Mouse (Mus musculus): ENCODE data around the gene Serpinb6b. TPM values are rescaled to one million over a fixed set of nuclear protein-coding genes. Genes with fewer than 3 reads are reported as not detected.

The Serpinb6b gene
- polyA plus RNA-seq, 1 experiment from 2014 or later, result 1.9 TPM

DNA sequence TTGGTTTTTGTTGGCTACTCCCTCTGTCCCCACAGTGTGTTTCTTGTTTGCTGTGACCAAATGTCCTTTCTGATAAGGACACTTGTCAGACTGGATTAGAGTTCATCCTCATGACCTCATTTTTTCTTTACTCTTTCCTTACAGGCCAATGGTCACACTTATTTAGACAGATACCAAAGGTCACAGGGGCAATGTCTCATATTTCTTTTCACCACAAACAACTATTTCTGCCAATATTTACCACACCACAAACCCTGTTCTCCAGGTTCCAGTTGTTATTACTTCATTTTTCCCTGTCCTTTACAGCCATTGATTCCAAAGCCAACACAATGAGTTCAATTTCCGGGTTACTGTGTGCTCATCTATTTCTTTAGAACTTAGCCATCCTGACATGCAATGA lies 4.6 kb downstream of the Serpinb6b start:
- no peak overlapping the region for H3K4me2 ChIP-seq (replicated peaks; ENCODE audit: low read depth, low read length)
- H3K9me3 ChIP-seq (ENCODE audit: control insufficient read depth, low read length), result no peaks in the 10 kb centered on the region
- WGBS, result 83% methylated on average over 1 of the region's 1 CpGs
- H3K27ac ChIP-seq (ENCODE audit: low read depth, low read length), result no peak overlapping the region
- no peak overlapping the region for H3K9ac ChIP-seq (ENCODE audit: low read depth, low read length)
- H3K27me3 ChIP-seq (ENCODE audit: control insufficient read depth, insufficient read depth, low read length), result no peaks in the 10 kb centered on the region
- H3K36me3 ChIP-seq (ENCODE audit: control insufficient read depth, insufficient read depth, low read length), result no peaks in the 10 kb centered on the region
- no peaks in the 10 kb centered on the region for H3K4me1 ChIP-seq (ENCODE audit: control insufficient read depth, insufficient read depth, low read length)
- H3K4me3 ChIP-seq (ENCODE audit: low read length), result no peak overlapping the region
- ATAC-seq (ENCODE audit: low FRiP score, low TSS enrichment), result no peak

DNA sequence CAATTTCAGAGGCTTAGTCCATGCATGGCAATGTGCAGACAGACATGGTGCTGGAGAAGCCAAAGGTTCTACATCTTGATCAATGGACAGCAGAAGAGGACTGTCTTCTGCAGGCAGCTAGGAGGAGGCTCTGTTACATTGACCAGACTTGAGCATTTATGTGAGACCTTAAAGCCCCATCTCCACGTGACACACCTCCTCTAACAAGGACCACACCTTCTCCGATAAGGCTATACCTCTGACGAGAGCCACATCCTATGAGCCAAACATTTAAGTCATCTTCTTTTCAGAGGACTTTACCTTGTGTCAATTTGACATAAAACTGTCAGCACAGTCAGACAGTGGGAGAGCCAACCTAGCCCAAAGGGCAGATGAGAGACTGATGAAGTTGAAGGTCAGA lies 5.8 kb downstream of the Serpinb6b start:
- Histone ChIP-seq H3K4me2 (replicated peaks; ENCODE audit: low read depth, low read length) (no peak overlapping the region), H3K4me3 (ENCODE audit: low read length) (no peak overlapping the region), H3K9me3 (ENCODE audit: control insufficient read depth, low read length) (no peaks in the 10 kb centered on the region), H3K27ac (ENCODE audit: low read depth, low read length) (no peak overlapping the region), H3K27me3 (ENCODE audit: control insufficient read depth, insufficient read depth, low read length) (no peaks in the 10 kb centered on the region), H3K4me1 (ENCODE audit: control insufficient read depth, insufficient read depth, low read length) (no peaks in the 10 kb centered on the region), H3K36me3 (ENCODE audit: control insufficient read depth, insufficient read depth, low read length) (no peaks in the 10 kb centered on the region), H3K9ac (ENCODE audit: low read depth, low read length) (no peak overlapping the region)
- 94% methylated on average over 3 of the region's 3 CpGs for WGBS
- no peak for ATAC-seq (ENCODE audit: low FRiP score, low TSS enrichment)

DNA sequence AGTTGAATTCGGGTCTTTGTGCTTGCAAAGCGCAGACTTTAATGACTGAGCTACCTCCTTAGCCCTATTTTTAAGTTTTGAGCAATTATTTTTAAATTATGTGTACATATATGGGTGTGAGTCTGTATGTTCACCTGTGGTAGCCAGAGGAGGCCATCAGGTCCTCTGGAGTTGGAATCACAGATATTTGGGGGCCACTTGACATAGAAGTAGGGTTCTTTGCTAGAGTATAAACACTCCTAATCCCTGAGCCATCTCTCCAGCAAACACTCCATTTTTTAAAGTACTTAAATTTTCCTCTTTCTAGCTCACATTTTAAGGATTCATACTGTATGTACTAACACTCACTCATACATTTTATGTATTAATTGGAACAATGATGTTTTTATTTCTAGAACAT lies 9.3 kb downstream of the Serpinb6b start:
- Histone ChIP-seq H3K27ac (ENCODE audit: low read depth, low read length) (no peak overlapping the region), H3K4me1 (ENCODE audit: control insufficient read depth, insufficient read depth, low read length) (no peaks in the 10 kb centered on the region), H3K4me3 (ENCODE audit: low read length) (no peak overlapping the region), H3K9me3 (ENCODE audit: control insufficient read depth, low read length) (no peaks in the 10 kb centered on the region), H3K27me3 (ENCODE audit: control insufficient read depth, insufficient read depth, low read length) (no peaks in the 10 kb centered on the region), H3K9ac (ENCODE audit: low read depth, low read length) (no peak overlapping the region), H3K36me3 (ENCODE audit: control insufficient read depth, insufficient read depth, low read length) (no peaks in the 10 kb centered on the region), H3K4me2 (replicated peaks; ENCODE audit: low read depth, low read length) (no peak overlapping the region)
- 93% methylated on average over 2 of the region's 2 CpGs for WGBS
- ATAC-seq (ENCODE audit: low FRiP score, low TSS enrichment), result no peak

DNA sequence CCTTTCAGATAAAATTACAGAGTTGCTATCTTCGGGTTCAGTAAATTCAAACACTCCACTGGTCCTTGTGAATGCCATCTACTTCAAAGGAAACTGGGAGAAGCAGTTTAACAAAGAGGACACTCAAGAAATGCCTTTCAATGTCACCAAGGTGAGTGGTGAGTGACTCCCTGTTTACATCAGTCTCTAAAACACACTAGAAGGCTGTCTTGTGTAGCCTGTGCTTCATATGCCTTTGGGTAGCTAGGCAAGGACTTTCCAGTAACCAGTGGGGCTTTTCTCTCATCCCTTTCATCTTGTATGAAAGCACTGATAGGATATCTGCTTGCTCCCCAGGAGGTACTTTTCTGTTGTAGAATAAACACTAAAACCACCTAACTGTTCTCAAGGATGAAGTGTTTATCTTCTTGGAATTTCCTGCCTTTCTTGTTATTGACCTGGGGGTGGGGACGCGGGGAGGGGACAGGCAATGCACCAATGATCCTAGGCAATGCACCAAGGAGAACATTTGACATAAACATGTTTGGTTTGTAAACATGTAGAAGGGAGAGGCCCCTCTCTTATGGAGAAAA lies 10.0 kb downstream of the Serpinb6b start:
- no peak overlapping the region for H3K4me2 ChIP-seq (replicated peaks; ENCODE audit: low read depth, low read length)
- no peak overlapping the region for H3K27ac ChIP-seq (ENCODE audit: low read depth, low read length)
- no peaks in the 10 kb centered on the region for H3K9me3 ChIP-seq (ENCODE audit: control insufficient read depth, low read length)
- 72% methylated on average over 3 of the region's 3 CpGs for WGBS
- ATAC-seq (ENCODE audit: low FRiP score, low TSS enrichment), result no peak
- no peak overlapping the region for H3K4me3 ChIP-seq (ENCODE audit: low read length)
- H3K4me1 ChIP-seq (ENCODE audit: control insufficient read depth, insufficient read depth, low read length), result no peaks in the 10 kb centered on the region
- no peak overlapping the region for H3K9ac ChIP-seq (ENCODE audit: low read depth, low read length)
- H3K27me3 ChIP-seq (ENCODE audit: control insufficient read depth, insufficient read depth, low read length), result no peaks in the 10 kb centered on the region
- H3K36me3 ChIP-seq (ENCODE audit: control insufficient read depth, insufficient read depth, low read length), result no peaks in the 10 kb centered on the region

DNA sequence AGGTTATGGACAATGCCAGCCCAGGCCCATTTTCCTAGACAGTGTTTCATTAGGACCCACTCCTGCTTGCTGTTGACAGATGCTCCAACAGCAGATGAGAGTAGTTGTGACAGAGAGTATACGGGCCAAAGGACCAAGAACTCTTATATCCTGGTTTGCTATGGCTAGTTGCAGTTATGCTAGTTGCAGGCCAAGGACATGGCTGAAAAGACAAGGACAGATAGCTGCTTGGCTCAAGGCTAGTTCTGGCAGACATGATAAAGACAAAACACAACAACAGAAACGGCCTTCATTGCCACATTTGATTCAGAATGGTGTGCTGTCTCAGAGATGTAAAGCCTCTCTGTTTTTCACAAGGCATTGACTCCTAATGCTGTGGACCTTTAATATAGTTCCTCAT lies 10.7 kb downstream of the Serpinb6b start:
- no peak for ATAC-seq (ENCODE audit: low FRiP score, low TSS enrichment)
- no peaks in the 10 kb centered on the region for H3K9me3 ChIP-seq (ENCODE audit: control insufficient read depth, low read length)
- no peak overlapping the region for H3K9ac ChIP-seq (ENCODE audit: low read depth, low read length)
- H3K4me2 ChIP-seq (replicated peaks; ENCODE audit: low read depth, low read length), result no peak overlapping the region
- no peaks in the 10 kb centered on the region for H3K4me1 ChIP-seq (ENCODE audit: control insufficient read depth, insufficient read depth, low read length)
- WGBS, result 85% methylated on average over 2 of the region's 2 CpGs
- H3K27ac ChIP-seq (ENCODE audit: low read depth, low read length), result no peak overlapping the region
- H3K4me3 ChIP-seq (ENCODE audit: low read length), result no peak overlapping the region
- no peaks in the 10 kb centered on the region for H3K27me3 ChIP-seq (ENCODE audit: control insufficient read depth, insufficient read depth, low read length)
- no peaks in the 10 kb centered on the region for H3K36me3 ChIP-seq (ENCODE audit: control insufficient read depth, insufficient read depth, low read length)

DNA sequence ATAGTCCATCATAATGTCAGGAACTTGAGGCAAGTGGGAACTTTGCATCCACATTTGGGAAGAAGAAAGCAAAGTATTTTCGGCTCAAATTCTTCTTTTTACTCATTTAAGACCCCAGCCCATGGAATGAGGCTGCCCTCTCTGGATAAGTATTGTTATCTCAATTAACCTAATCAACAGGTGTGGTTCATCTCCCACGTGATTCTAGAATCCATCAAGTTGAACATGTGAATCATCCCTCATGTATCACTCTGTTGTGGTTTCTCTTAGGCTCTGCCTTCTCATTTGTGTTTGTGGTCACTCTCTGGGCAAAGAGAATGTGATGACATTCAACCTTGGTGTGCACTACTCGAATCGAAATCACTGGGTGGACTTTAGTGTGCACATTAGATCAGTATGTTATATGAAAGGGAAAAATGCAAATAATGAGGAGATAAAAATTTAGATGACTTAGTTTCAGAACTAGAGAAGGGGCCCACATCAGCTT lies 17.6 kb downstream of the Serpinb6b start:
- Histone ChIP-seq H3K9me3 (ENCODE audit: control insufficient read depth, low read length) (no peaks in the 10 kb centered on the region), H3K36me3 (ENCODE audit: control insufficient read depth, insufficient read depth, low read length) (no peaks in the 10 kb centered on the region), H3K27me3 (ENCODE audit: control insufficient read depth, insufficient read depth, low read length) (no peaks in the 10 kb centered on the region), H3K9ac (ENCODE audit: low read depth, low read length) (no peak overlapping the region), H3K4me1 (ENCODE audit: control insufficient read depth, insufficient read depth, low read length) (no peaks in the 10 kb centered on the region), H3K27ac (ENCODE audit: low read depth, low read length) (no peak overlapping the region), H3K4me3 (ENCODE audit: low read length) (no peak overlapping the region), H3K4me2 (replicated peaks; ENCODE audit: low read depth, low read length) (no peak overlapping the region)
- ATAC-seq (ENCODE audit: low FRiP score, low TSS enrichment), result no peak
- WGBS, result 88% methylated on average over 4 of the region's 4 CpGs

DNA sequence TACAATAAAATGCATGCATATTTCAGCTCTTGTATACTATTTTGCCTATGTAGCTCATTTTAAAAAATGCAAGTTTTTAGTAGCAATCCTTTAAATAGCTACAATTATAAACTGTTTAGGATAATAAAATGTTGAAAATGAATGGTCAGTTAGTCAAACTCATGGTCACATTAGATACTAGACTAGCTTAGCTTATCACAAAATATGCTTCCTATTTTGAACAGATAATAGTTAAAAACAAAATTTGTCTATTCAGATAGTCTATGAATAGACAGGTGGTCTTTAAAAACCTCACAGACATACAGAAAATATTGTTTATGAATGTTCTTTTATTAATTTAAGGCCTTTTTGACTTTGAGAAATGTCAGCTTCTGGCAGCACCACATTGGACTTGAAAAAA lies 21.2 kb downstream of the Serpinb6b start:
- no peak for ATAC-seq (ENCODE audit: low FRiP score, low TSS enrichment)

DNA sequence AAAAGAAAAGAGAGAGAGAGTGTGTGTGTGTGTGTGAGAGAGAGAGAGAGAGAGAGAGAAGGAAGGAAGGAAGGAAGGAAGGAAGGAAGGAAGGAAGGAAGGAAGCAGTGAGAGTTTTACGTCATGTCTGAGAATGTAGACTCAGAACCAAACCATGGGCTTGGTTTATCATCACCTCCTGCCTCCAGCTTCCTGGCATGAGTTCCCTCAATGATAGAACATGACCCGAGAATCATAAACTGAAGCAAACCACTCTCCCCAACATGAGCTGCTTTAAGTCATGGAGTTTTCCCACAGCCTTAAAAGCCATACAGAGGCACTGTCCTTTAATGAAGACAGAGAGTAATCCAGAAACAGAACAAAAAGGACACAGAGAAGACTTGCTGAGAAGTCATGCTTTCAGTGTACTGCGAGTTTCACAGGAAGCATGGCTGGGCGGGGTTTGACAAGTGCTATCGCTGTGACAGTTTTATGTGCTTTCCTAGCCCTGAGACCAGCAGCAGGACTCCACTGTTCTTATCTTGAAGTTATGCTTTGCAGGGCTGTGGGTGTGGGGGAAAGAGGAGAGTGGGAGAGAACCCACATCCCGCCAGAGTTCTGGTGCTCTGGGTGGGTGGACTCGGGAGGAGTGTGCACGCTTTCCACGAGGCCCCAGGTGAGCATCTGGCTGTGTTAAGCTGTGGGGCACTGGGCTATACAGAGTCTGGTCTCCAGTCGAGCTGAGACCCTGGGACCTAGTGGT lies 28.3 kb downstream of the Serpinb6b start:
- H3K27ac ChIP-seq (ENCODE audit: low read depth, low read length), result 0 out of 2 replicates have a peak overlapping the region, but pooled peaks have one; percentile 32

More for the DNA sequence above, 21.2 kb downstream of the Serpinb6b start:
- H3K27ac ChIP-seq (ENCODE audit: low read depth, low read length), result no peak overlapping the region
- H3K4me1 ChIP-seq (ENCODE audit: control insufficient read depth, insufficient read depth, low read length), result no peaks in the 10 kb centered on the region
- no peaks in the 10 kb centered on the region for H3K27me3 ChIP-seq (ENCODE audit: control insufficient read depth, insufficient read depth, low read length)
- no peak overlapping the region for H3K4me2 ChIP-seq (replicated peaks; ENCODE audit: low read depth, low read length)
- no peaks in the 10 kb centered on the region for H3K36me3 ChIP-seq (ENCODE audit: control insufficient read depth, insufficient read depth, low read length)
- H3K9me3 ChIP-seq (ENCODE audit: control insufficient read depth, low read length), result no peaks in the 10 kb centered on the region
- no peak overlapping the region for H3K4me3 ChIP-seq (ENCODE audit: low read length)
- H3K9ac ChIP-seq (ENCODE audit: low read depth, low read length), result no peak overlapping the region

DNA sequence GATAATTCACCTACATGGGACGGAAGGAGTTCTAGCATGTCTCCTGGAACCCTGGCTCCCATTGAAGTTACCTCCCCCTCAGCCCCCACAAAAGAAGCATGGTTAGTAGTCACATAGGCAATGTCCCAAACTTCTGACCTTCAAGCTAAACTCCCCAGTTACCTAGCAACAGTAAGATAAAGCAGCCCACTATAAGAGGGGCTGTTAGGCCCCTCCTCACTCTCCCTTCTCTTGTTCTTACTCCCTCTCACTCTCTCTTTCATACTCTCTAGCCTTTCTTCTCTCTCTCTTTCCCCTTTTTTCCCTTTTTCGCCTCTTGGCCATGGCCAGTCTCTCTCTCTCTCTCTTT lies 28.9 kb downstream of the Serpinb6b start:
- Histone ChIP-seq H3K9ac (ENCODE audit: low read depth, low read length) (no peak overlapping the region), H3K36me3 (ENCODE audit: control insufficient read depth, insufficient read depth, low read length) (no peaks in the 10 kb centered on the region), H3K4me1 (ENCODE audit: control insufficient read depth, insufficient read depth, low read length) (no peaks in the 10 kb centered on the region), H3K27ac (ENCODE audit: low read depth, low read length) (no peak overlapping the region), H3K4me3 (ENCODE audit: low read length) (no peak overlapping the region), H3K4me2 (replicated peaks; ENCODE audit: low read depth, low read length) (no peak overlapping the region), H3K9me3 (ENCODE audit: control insufficient read depth, low read length) (no peaks in the 10 kb centered on the region), H3K27me3 (ENCODE audit: control insufficient read depth, insufficient read depth, low read length) (no peaks in the 10 kb centered on the region)
- 52% methylated on average over 2 of the region's 2 CpGs for WGBS
- ATAC-seq (ENCODE audit: low FRiP score, low TSS enrichment), result peak; percentile 71

More for the DNA sequence above, 28.3 kb downstream of the Serpinb6b start:
- H3K4me2 ChIP-seq (replicated peaks; ENCODE audit: low read depth, low read length), result no peak overlapping the region; the same call in 1 of the 2 replicates
- no peaks in the 10 kb centered on the region for H3K27me3 ChIP-seq (ENCODE audit: control insufficient read depth, insufficient read depth, low read length)
- peak; percentile 84 for ATAC-seq (ENCODE audit: low FRiP score, low TSS enrichment)
- no peak overlapping the region for H3K4me3 ChIP-seq (ENCODE audit: low read length)
- H3K9me3 ChIP-seq (ENCODE audit: control insufficient read depth, low read length), result no peaks in the 10 kb centered on the region
- 40% methylated on average over 10 of the region's 10 CpGs for WGBS
- no peak overlapping the region for H3K9ac ChIP-seq (ENCODE audit: low read depth, low read length)
- no peaks in the 10 kb centered on the region for H3K4me1 ChIP-seq (ENCODE audit: control insufficient read depth, insufficient read depth, low read length)
- H3K36me3 ChIP-seq (ENCODE audit: control insufficient read depth, insufficient read depth, low read length), result no peaks in the 10 kb centered on the region
